Mouse (Mus musculus) lung, adult 18-20 months (tissue): ENCODE results near the gene Rrp12.

Source experiments
- DNase-seq, 2 experiments: peaks; one replicate each; pipeline ENCODE4 v3.0.0; 2022; ENCODE audit warnings: mixed read lengths in 2 of 2

The Rrp12 gene

DNA sequence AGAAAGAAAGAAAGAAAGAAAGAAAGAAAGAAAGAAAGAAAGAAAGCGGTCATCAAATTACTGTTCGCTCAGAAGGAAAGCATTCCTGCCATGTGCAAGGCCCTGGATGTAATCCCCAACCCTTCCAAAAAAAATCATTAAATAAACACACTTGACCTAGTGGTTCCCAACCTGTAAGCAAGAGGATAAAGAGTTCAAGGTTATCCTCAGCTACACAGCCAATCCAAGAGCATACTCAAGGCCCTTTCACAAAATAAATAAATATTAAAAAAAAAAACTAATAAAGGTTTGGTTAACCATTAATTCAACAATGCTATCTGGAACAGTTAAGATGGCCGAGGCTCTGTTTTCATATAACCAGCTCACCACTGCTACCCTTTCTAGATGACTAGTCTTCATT lies 67.0 kb downstream of the Rrp12 start:
- DNase-seq: no peak

DNA sequence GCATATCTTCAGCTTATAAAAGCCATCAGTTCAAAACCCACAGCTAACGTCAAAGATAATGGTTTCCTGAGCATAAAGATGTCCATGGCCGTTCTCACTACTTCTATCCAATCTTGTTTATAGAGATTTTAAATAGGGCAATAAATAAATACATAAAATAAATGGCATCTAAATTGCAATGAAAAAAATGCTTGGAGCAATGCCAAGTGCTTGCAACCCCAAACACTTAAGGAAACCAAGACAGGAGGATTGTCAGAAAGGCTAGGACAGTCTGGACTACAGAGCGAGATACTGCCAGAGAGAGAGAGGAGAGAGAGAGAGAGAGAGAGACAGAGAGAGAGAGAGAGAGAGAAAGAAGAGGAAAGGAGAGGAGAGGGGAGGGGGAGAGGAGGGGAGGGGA lies 69.4 kb downstream of the Rrp12 start:
- no peak for DNase-seq

DNA sequence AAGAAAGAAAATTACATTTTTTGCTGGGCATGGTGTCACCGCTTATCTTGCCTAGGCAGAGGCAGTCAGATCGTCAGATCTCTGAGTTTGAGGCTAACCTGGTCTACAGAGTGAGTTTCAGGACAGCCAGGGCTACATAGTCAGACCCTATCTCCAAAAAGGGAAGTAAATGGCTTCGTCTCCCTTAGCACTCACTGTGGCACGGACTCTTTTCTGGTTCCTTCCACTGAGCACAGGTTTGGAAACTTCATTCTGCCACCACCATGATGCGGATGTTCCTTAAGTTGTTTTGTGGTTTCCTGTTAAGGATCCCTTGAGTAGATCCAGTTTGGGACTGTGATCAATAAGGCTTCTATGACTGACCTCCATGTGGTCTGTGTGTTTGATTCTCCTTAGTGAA lies 71.0 kb downstream of the Rrp12 start:
- DNase-seq: no peak

DNA sequence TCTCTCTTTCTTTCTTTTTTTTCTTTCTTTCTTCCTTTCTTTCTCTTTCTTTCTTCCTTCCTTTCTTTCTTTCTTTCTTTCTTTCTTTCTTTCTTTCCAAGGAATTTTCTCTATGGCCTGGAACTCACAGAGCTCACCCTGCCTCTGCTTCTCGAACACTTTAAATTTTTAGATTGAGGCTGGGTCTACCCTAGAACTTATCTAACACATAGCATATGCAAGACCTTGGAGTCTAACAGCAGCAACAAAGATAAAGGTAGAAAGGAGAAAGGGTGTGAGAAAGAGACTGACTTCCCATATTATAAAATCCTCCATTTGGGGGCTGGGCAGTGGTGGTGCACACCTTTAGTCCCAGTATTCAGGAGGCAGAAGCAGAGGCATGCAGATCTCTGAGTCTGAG lies 73.4 kb downstream of the Rrp12 start:
- DNase-seq: no peak

DNA sequence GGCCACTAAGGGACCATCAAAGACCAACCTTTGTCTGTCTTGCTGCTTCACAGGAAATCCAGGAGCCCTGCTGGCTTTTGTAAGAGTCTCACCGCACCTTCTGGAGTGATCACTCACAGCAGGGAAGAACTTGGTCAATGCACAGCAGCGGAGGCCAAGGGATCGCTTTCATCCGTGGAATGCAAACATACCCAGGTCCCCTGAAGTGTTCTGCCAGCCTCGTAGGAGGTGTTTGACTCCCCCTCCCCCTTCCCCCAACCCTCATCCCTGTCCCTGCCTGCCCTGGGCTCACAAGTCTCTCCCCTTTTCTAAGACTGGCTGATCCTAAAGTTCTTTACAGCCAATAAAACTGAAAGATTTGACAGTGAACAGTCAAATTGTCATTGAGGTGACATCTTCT lies 74.5 kb downstream of the Rrp12 start:
- peak; percentile 32 to 65 for DNase-seq

DNA sequence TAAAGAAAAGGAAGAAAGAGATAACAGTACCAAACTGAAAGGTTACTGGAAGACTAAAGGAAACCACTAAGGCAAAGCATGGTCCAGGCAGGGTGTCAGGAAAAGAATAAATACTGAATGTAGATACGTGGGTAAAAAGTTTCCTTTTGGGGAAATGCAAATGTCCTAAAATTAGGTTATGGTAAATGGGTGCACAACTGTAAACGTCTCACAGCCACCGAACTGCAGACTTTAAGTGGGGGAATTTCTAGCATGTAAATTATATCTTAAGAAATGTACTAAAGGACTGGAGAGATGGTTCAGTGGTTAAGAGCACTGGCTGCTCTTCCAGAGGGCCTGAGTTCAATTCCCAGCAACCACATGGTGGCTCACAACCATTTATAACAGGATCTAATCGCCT lies 77.2 kb downstream of the Rrp12 start:
- DNase-seq: no peak

DNA sequence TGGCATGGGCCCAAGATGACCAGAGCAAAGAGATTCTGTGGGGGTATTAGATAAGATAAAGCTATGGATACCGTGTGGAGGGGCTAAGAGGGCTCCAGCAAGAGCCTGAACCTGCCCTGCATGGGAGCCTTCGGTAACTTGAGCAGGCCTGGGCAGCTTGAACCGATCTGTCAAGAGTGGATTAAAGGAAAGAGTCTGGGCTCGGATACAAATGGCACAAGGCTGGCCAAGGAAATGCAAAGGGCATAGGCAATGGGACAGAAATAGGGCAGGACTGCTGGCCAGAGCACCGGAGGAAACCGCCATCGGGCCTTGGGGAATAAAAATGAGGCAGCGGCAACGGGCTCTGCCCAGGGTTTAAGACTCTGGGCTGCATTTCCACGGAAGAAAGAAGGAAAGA lies 78.6 kb downstream of the Rrp12 start:
- peak in 1 of 2 experiments; percentile 18 for DNase-seq

DNA sequence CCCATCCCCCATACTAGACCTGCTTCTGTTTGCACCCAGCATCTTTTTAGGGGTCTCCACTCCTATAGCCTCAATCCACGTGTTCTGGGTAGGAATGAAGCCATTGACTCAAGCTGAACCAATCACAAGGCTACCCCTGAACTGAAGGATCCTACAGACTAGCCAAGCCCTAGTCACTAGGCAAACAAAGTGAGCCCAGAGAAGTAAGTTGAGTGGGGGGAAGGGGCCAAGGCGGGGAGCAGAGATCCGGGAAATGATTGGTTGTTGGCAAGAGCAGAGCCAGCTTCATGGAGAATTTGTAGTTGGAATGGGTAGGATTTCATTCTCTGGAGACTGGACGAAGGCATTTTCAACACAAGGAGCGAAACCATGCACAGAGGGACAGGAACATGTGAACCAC lies 79.1 kb downstream of the Rrp12 start:
- DNase-seq: peak; percentile 34 to 56

GRCm38 (mm10) chr19:41816410-41816809 lies 79.6 kb downstream of the Rrp12 start:
- DNase-seq: no peak

GRCm38 (mm10) chr19:41813374-41813773 lies 82.6 kb downstream of the Rrp12 start:
- DNase-seq: no peak
